Mouse (Mus musculus): ENCODE measurements around the gene Cdh15.
A peak's percentile ranks its signal among the peaks of the same experiment; 100 is the strongest.

Cdh15 gene

GRCm38 (mm10) chr8:122847829-122848561 is at the start of gene Cdh15:
Gene Cdh15, plus strand, starts transcription at chr8:122847966.
- DNase-seq (ENCODE audit: low spot score in 2 of 2) = no peak

- no peak for DNase-seq (ENCODE audit: low spot score in 2 of 2)
Measured at GRCm38 (mm10) chr8:122803906-122804761, 43.6 kb upstream of the Cdh15 start.

GRCm38 (mm10) chr8:122805349-122805748 is 42.4 kb upstream of the Cdh15 start:
- DNase-seq (ENCODE audit: low spot score in 2 of 2) = no peak

GRCm38 (mm10) chr8:122806956-122807538 is 40.7 kb upstream of the Cdh15 start:
- no peak for DNase-seq (ENCODE audit: low spot score in 2 of 2)

GRCm38 (mm10) chr8:122807907-122808306 is 39.9 kb upstream of the Cdh15 start:
- DNase-seq (ENCODE audit: low spot score in 2 of 2) = no peak

GRCm38 (mm10) chr8:122810376-122810775 is 37.4 kb upstream of the Cdh15 start:
- no peak for DNase-seq (ENCODE audit: low spot score in 2 of 2)

GRCm38 (mm10) chr8:122811870-122812494 is 35.8 kb upstream of the Cdh15 start:
- DNase-seq (ENCODE audit: low spot score in 2 of 2) = no peak

- no peak for DNase-seq (ENCODE audit: low spot score in 2 of 2)
Measured at GRCm38 (mm10) chr8:122812610-122813250, 35.0 kb upstream of the Cdh15 start.

GRCm38 (mm10) chr8:122814608-122815007 is 33.2 kb upstream of the Cdh15 start:
- DNase-seq (ENCODE audit: low spot score in 2 of 2) = no peak

GRCm38 (mm10) chr8:122816965-122817364 is 30.8 kb upstream of the Cdh15 start:
- no peak for DNase-seq (ENCODE audit: low spot score in 2 of 2)

GRCm38 (mm10) chr8:122817724-122818496 is 29.9 kb upstream of the Cdh15 start:
- no peak for DNase-seq (ENCODE audit: low spot score in 2 of 2)

- DNase-seq (ENCODE audit: low spot score in 2 of 2) = no peak
Measured at GRCm38 (mm10) chr8:122819776-122820175, 28.0 kb upstream of the Cdh15 start.

- DNase-seq (ENCODE audit: low spot score in 2 of 2) = no peak
Measured at GRCm38 (mm10) chr8:122824571-122824970, 23.2 kb upstream of the Cdh15 start.

- DNase-seq (ENCODE audit: low spot score in 2 of 2) = no peak
Measured at GRCm38 (mm10) chr8:122824986-122825385, 22.8 kb upstream of the Cdh15 start.

GRCm38 (mm10) chr8:122825408-122825807 is 22.4 kb upstream of the Cdh15 start:
- no peak for DNase-seq (ENCODE audit: low spot score in 2 of 2)

- DNase-seq (ENCODE audit: low spot score in 2 of 2) = no peak
Measured at GRCm38 (mm10) chr8:122829396-122829795, 18.4 kb upstream of the Cdh15 start.

GRCm38 (mm10) chr8:122830349-122831061 is 17.3 kb upstream of the Cdh15 start:
- peak; percentile 76 to 93 for DNase-seq (ENCODE audit: low spot score in 2 of 2)

- DNase-seq (ENCODE audit: low spot score in 2 of 2) = no peak
Measured at GRCm38 (mm10) chr8:122834416-122834815, 13.3 kb upstream of the Cdh15 start.

GRCm38 (mm10) chr8:122834971-122835370 is 12.8 kb upstream of the Cdh15 start:
- peak; percentile 47 to 48 for DNase-seq (ENCODE audit: low spot score in 2 of 2)

GRCm38 (mm10) chr8:122836199-122836598 is 11.6 kb upstream of the Cdh15 start:
- no peak for DNase-seq (ENCODE audit: low spot score in 2 of 2)

Data from urinary bladder, adult 18-20 months (tissue).